Mouse (Mus musculus): ENCODE measurements at regions not wholly inside any gene's neighbourhood (a gene's known extent, or its start where the extent isn't known, plus 50 kb on each side); places are given as distances from the start of the nearest gene placed in this dataset.

GRCm38 (mm10) chr17:64991262-64991661 is 155.4 kb upstream of the 4930583I09Rik start:
- Histone ChIP-seq H3K4me3 (ENCODE audit: low read depth, low read length) (no peak overlapping the region), H3K27me3 (ENCODE audit: control insufficient read depth, insufficient read depth, low read depth, low read length) (no peaks in the 10 kb centered on the region)
- WGBS, result 51% methylated on average over 3 of the region's 3 CpGs

GRCm38 (mm10) chr17:64984276-64985011 is 148.6 kb upstream of the 4930583I09Rik start:
- Histone ChIP-seq H3K9ac (ENCODE audit: low read depth, low read length) (no peak overlapping the region), H3K9me3 (replicated peaks; ENCODE audit: control insufficient read depth, low read length, poor library complexity, severe bottlenecking) (no peaks in the 10 kb centered on the region), H3K27me3 (ENCODE audit: control insufficient read depth, insufficient read depth, low read depth, low read length) (no peaks in the 10 kb centered on the region), H3K27ac (ENCODE audit: low read length) (no peak overlapping the region), H3K36me3 (ENCODE audit: control insufficient read depth, insufficient read depth, low read length) (no peaks in the 10 kb centered on the region), H3K4me2 (ENCODE audit: low read length) (no peak overlapping the region), H3K4me3 (ENCODE audit: low read depth, low read length) (no peak overlapping the region), H3K4me1 (ENCODE audit: control insufficient read depth, insufficient read depth, low read length) (no peaks in the 10 kb centered on the region)
- ATAC-seq, result no peak
- 81% methylated on average over 14 of the region's 14 CpGs for WGBS

More at GRCm38 (mm10) chr17:64991262-64991661, 155.4 kb upstream of the 4930583I09Rik start:
- no peak for ATAC-seq
- Histone ChIP-seq H3K27ac (ENCODE audit: low read length) (no peak overlapping the region), H3K4me2 (ENCODE audit: low read length) (no peak overlapping the region), H3K9me3 (replicated peaks; ENCODE audit: control insufficient read depth, low read length, poor library complexity, severe bottlenecking) (no peaks in the 10 kb centered on the region), H3K4me1 (ENCODE audit: control insufficient read depth, insufficient read depth, low read length) (no peaks in the 10 kb centered on the region), H3K36me3 (ENCODE audit: control insufficient read depth, insufficient read depth, low read length) (no peaks in the 10 kb centered on the region), H3K9ac (ENCODE audit: low read depth, low read length) (no peak overlapping the region)

GRCm38 (mm10) chr17:64983480-64983879 is 147.6 kb upstream of the 4930583I09Rik start:
- Histone ChIP-seq H3K9ac (ENCODE audit: low read depth, low read length) (no peak overlapping the region), H3K4me2 (ENCODE audit: low read length) (no peak overlapping the region), H3K27ac (ENCODE audit: low read length) (no peak overlapping the region), H3K9me3 (replicated peaks; ENCODE audit: control insufficient read depth, low read length, poor library complexity, severe bottlenecking) (no peaks in the 10 kb centered on the region), H3K27me3 (ENCODE audit: control insufficient read depth, insufficient read depth, low read depth, low read length) (no peaks in the 10 kb centered on the region), H3K36me3 (ENCODE audit: control insufficient read depth, insufficient read depth, low read length) (no peaks in the 10 kb centered on the region), H3K4me3 (ENCODE audit: low read depth, low read length) (no peak overlapping the region), H3K4me1 (ENCODE audit: control insufficient read depth, insufficient read depth, low read length) (no peaks in the 10 kb centered on the region)
- WGBS, result 60% methylated on average over 2 of the region's 2 CpGs
- ATAC-seq, result no peak

- Histone ChIP-seq H3K4me2 (ENCODE audit: low read length) (no peak overlapping the region), H3K4me3 (ENCODE audit: low read depth, low read length) (no peak overlapping the region), H3K9me3 (replicated peaks; ENCODE audit: control insufficient read depth, low read length, poor library complexity, severe bottlenecking) (0 out of 2 replicates have a peak, but pooled peaks cover 4% of the 10 kb centered on the region), H3K27ac (ENCODE audit: low read length) (no peak overlapping the region), H3K9ac (ENCODE audit: low read depth, low read length) (no peak overlapping the region), H3K27me3 (ENCODE audit: control insufficient read depth, insufficient read depth, low read depth, low read length) (no peaks in the 10 kb centered on the region), H3K4me1 (ENCODE audit: control insufficient read depth, insufficient read depth, low read length) (no peaks in the 10 kb centered on the region), H3K36me3 (ENCODE audit: control insufficient read depth, insufficient read depth, low read length) (no peaks in the 10 kb centered on the region)
- no peak for ATAC-seq
- WGBS, result 85% methylated on average over 4 of the region's 4 CpGs
These were observed 128.3 kb upstream of the 4930583I09Rik start for GRCm38 (mm10) chr17:64964153-64964552.

GRCm38 (mm10) chr17:64961887-64962286 is 126.0 kb upstream of the 4930583I09Rik start:
- H3K4me2 ChIP-seq (ENCODE audit: low read length), result no peak overlapping the region
- H3K9ac ChIP-seq (ENCODE audit: low read depth, low read length), result no peak overlapping the region
- no peak overlapping the region for H3K27ac ChIP-seq (ENCODE audit: low read length)
- H3K4me1 ChIP-seq (ENCODE audit: control insufficient read depth, insufficient read depth, low read length), result peaks cover 5% of the 10 kb centered on the region; the same call in 1 of the 2 replicates
- no peaks in the 10 kb centered on the region for H3K36me3 ChIP-seq (ENCODE audit: control insufficient read depth, insufficient read depth, low read length)
- H3K27me3 ChIP-seq (ENCODE audit: control insufficient read depth, insufficient read depth, low read depth, low read length), result no peaks in the 10 kb centered on the region
- 87% methylated on average over 2 of the region's 2 CpGs for WGBS
- no peak overlapping the region for H3K4me3 ChIP-seq (ENCODE audit: low read depth, low read length)
- H3K9me3 ChIP-seq (replicated peaks; ENCODE audit: control insufficient read depth, low read length, poor library complexity, severe bottlenecking), result no peaks in the 10 kb centered on the region
- ATAC-seq, result no peak

- no peaks in the 10 kb centered on the region for H3K36me3 ChIP-seq (ENCODE audit: control insufficient read depth, insufficient read depth, low read length)
- WGBS, result 60% methylated on average over 9 of the region's 9 CpGs
- H3K27me3 ChIP-seq (ENCODE audit: control insufficient read depth, insufficient read depth, low read depth, low read length), result no peaks in the 10 kb centered on the region
- peaks cover 5% of the 10 kb centered on the region; the same call in 1 of the 2 replicates for H3K4me1 ChIP-seq (ENCODE audit: control insufficient read depth, insufficient read depth, low read length)
- no peaks in the 10 kb centered on the region for H3K9me3 ChIP-seq (replicated peaks; ENCODE audit: control insufficient read depth, low read length, poor library complexity, severe bottlenecking)
- H3K4me2 ChIP-seq (ENCODE audit: low read length), result no peak overlapping the region
- H3K4me3 ChIP-seq (ENCODE audit: low read depth, low read length), result no peak overlapping the region
- no peak overlapping the region for H3K27ac ChIP-seq (ENCODE audit: low read length)
- H3K9ac ChIP-seq (ENCODE audit: low read depth, low read length), result no peak overlapping the region
- no peak for ATAC-seq
These were observed 121.6 kb upstream of the 4930583I09Rik start for GRCm38 (mm10) chr17:64957495-64957894.

- no peaks in the 10 kb centered on the region for H3K36me3 ChIP-seq (ENCODE audit: control insufficient read depth, insufficient read depth, low read length)
- H3K4me1 ChIP-seq (ENCODE audit: control insufficient read depth, insufficient read depth, low read length), result peaks cover 5% of the 10 kb centered on the region; the same call in 1 of the 2 replicates
- no peaks in the 10 kb centered on the region for H3K27me3 ChIP-seq (ENCODE audit: control insufficient read depth, insufficient read depth, low read depth, low read length)
- no peak overlapping the region for H3K4me2 ChIP-seq (ENCODE audit: low read length)
- H3K9ac ChIP-seq (ENCODE audit: low read depth, low read length), result no peak overlapping the region
- ATAC-seq, result no peak
- H3K27ac ChIP-seq (ENCODE audit: low read length), result peak overlapping the region; percentile 34; the same call in 1 of the 2 replicates
- no peak overlapping the region for H3K4me3 ChIP-seq (ENCODE audit: low read depth, low read length)
- 68% methylated on average over 7 of the region's 7 CpGs for WGBS
- H3K9me3 ChIP-seq (replicated peaks; ENCODE audit: control insufficient read depth, low read length, poor library complexity, severe bottlenecking), result no peaks in the 10 kb centered on the region
These were observed 120.6 kb upstream of the 4930583I09Rik start for GRCm38 (mm10) chr17:64956506-64956905.

GRCm38 (mm10) chr17:64953275-64953674 is 117.4 kb upstream of the 4930583I09Rik start:
- no peak overlapping the region for H3K27ac ChIP-seq (ENCODE audit: low read length)
- WGBS, result 91% methylated on average over 7 of the region's 7 CpGs

GRCm38 (mm10) chr17:64951625-64951940 is 115.7 kb upstream of the 4930583I09Rik start:
- Histone ChIP-seq H3K9ac (ENCODE audit: low read depth, low read length) (no peak overlapping the region), H3K36me3 (ENCODE audit: control insufficient read depth, insufficient read depth, low read length) (no peaks in the 10 kb centered on the region), H3K4me1 (ENCODE audit: control insufficient read depth, insufficient read depth, low read length) (no peaks in the 10 kb centered on the region), H3K27me3 (ENCODE audit: control insufficient read depth, insufficient read depth, low read depth, low read length) (no peaks in the 10 kb centered on the region), H3K27ac (ENCODE audit: low read length) (no peak overlapping the region), H3K4me3 (ENCODE audit: low read depth, low read length) (no peak overlapping the region), H3K9me3 (replicated peaks; ENCODE audit: control insufficient read depth, low read length, poor library complexity, severe bottlenecking) (0 out of 2 replicates have a peak, but pooled peaks cover 2% of the 10 kb centered on the region), H3K4me2 (ENCODE audit: low read length) (no peak overlapping the region)
- WGBS, result 94% methylated on average over 1 of the region's 1 CpGs
- no peak for ATAC-seq

More at GRCm38 (mm10) chr17:64953275-64953674, 117.4 kb upstream of the 4930583I09Rik start:
- Histone ChIP-seq H3K4me1 (ENCODE audit: control insufficient read depth, insufficient read depth, low read length) (peaks cover 5% of the 10 kb centered on the region; the same call in 1 of the 2 replicates), H3K9me3 (replicated peaks; ENCODE audit: control insufficient read depth, low read length, poor library complexity, severe bottlenecking) (no peaks in the 10 kb centered on the region), H3K27me3 (ENCODE audit: control insufficient read depth, insufficient read depth, low read depth, low read length) (no peaks in the 10 kb centered on the region), H3K9ac (ENCODE audit: low read depth, low read length) (no peak overlapping the region), H3K4me2 (ENCODE audit: low read length) (no peak overlapping the region), H3K36me3 (ENCODE audit: control insufficient read depth, insufficient read depth, low read length) (no peaks in the 10 kb centered on the region), H3K4me3 (ENCODE audit: low read depth, low read length) (no peak overlapping the region)
- ATAC-seq, result no peak

Measured in midbrain, embryonic 16.5 days (tissue).